33 mouse cellular contexts compared by ENCODE assay signal in the genomic region with DNA sequence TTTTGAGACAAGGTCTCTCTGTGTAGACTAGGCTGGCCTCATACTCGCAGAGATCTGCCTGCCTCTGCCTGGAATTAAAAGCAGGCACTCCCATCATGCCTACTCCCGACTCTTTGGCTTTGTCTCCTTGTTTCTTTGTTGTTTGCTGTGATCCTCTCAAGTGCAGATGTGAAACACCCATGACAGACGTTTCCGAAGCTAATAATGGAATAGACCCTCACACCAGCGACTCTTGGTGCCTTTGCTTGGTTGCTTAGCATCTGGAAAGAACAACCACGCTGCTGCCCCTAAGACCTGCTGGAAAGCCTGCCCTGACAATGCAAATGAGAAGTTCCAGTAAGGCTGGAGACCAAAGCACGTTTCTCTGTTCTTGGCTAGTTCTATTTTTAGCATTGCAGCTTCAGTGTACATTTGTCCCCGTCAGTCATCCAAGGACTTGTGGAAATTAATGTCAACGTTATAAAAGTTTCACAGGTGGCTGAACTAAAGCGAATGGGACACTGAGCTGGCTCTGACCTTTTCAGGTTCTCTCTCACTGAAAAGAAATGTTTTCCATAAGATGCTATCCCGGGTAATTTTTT. TPM values are rescaled to one million over a fixed set of nuclear protein-coding genes. Genes with fewer than 3 reads are reported as not detected.
DNase-seq lines count a peak whose midpoint lies in the region; ATAC-seq and TF ChIP-seq lines count a peak whose summit lies in the region.
"Had no signal": no experiment of that assay in that cellular context is flagged by ENCODE, and none has a peak within 500 bp of the region (broad histone marks: within the 10 kb centered on the region; RNA-seq: fewer than 3 reads in every experiment).

No protein-coding gene starts in this region.

- WGBS in heart, embryonic 10.5 days = 57% methylated on average over 11 of the region's 11 CpGs
- 50% methylated on average over 11 of the region's 11 CpGs for whole genome bisulfite sequencing in heart, embryonic 16.5 days
- 53% methylated on average over 11 of the region's 11 CpGs for WGBS in heart, adult 2 months

- peaks cover 16% of the 10 kb centered on the region for H3K4me1 ChIP-seq in heart, embryonic 10.5 days
- H3K4me1 ChIP-seq in heart, embryonic 16.5 days (ENCODE audit: control insufficient read depth, insufficient read depth, low read length) = peaks cover 3% of the 10 kb centered on the region
- no peaks in the 10 kb centered on the region for H3K4me1 ChIP-seq in heart, adult 2 months (ENCODE audit: control insufficient read depth, insufficient read depth, low read length)
- H3K4me1 ChIP-seq: embryonic facial prominence, embryonic 13.5 days; midbrain, embryonic 15.5 days; neural tube, embryonic 12.5 days had no signal

- TF ChIP-seq EP300 in heart, adult 2 months (IDR thresholded peaks at IDR 0.05; ENCODE audit: insufficient read depth, low read depth, low read length) = no peak

- no peaks in the 10 kb centered on the region for H3K79me2 ChIP-seq in heart, adult 2 months (replicated peaks; ENCODE audit: control insufficient read depth, insufficient read depth, low read length)

- no peak for TF ChIP-seq CTCF in heart, adult 2 months (IDR thresholded peaks at IDR 0.05)

- no peak for TF ChIP-seq POLR2A in heart, adult 2 months (IDR thresholded peaks at IDR 0.05; ENCODE audit: insufficient read depth, low read depth, low read length)

- no peak; the same call in 1 of the 2 replicates for ATAC-seq in heart, embryonic 16.5 days (replicated peaks; ENCODE audit: extremely low read depth, insufficient read depth, low FRiP score)
- ATAC-seq: forebrain, embryonic 16.5 days; intestine, postnatal 0 days; midbrain, embryonic 15.5 days had no signal

- H3K27me3 ChIP-seq in heart, embryonic 10.5 days (ENCODE audit: insufficient read depth, poor library complexity, severe bottlenecking) = no peaks in the 10 kb centered on the region
- H3K27me3 ChIP-seq in heart, embryonic 16.5 days (ENCODE audit: control insufficient read depth, insufficient read depth, low read length) = no peaks in the 10 kb centered on the region
- no peaks in the 10 kb centered on the region for H3K27me3 ChIP-seq in heart, adult 2 months (ENCODE audit: control insufficient read depth, insufficient read depth, low read length)
- H3K27me3 ChIP-seq: embryonic facial prominence, embryonic 13.5 days; midbrain, embryonic 15.5 days; neural tube, embryonic 12.5 days had no signal

- no peak overlapping the region for H3K9ac ChIP-seq in heart, embryonic 16.5 days (ENCODE audit: low read length)
- no peak overlapping the region for H3K9ac ChIP-seq in heart, adult 2 months (ENCODE audit: low read depth, low read length)
- H3K9ac ChIP-seq: embryonic facial prominence, embryonic 13.5 days; hindbrain, embryonic 14.5 days; liver, embryonic 14.5 days; midbrain, embryonic 15.5 days; neural tube, embryonic 12.5 days had no signal

- H3K36me3 ChIP-seq in heart, embryonic 10.5 days = no peaks in the 10 kb centered on the region
- H3K36me3 ChIP-seq in heart, embryonic 16.5 days (ENCODE audit: control insufficient read depth, insufficient read depth) = no peaks in the 10 kb centered on the region
- H3K36me3 ChIP-seq in heart, adult 2 months (ENCODE audit: control insufficient read depth, insufficient read depth, low read length) = no peaks in the 10 kb centered on the region
- H3K36me3 ChIP-seq: embryonic facial prominence, embryonic 13.5 days; G1E; midbrain, embryonic 15.5 days; neural tube, embryonic 12.5 days had no signal

- H3K4me2 ChIP-seq in heart, embryonic 16.5 days (ENCODE audit: low read depth, low read length) = 0 out of 2 replicates have a peak overlapping the region, but pooled peaks have one; percentile 11
- H3K4me2 ChIP-seq: embryonic facial prominence, embryonic 13.5 days; hindbrain, embryonic 14.5 days; midbrain, embryonic 15.5 days; neural tube, embryonic 12.5 days had no signal

- DNase-seq in heart, embryonic 10.5 days (ENCODE audit: low spot score) = no peak
- no peak for DNase-seq in heart, adult 8-10 months (ENCODE audit: low spot score)
- DNase-seq in heart, adult 2 months = no peak
- peak; percentile 50 for DNase-seq in R1 (ENCODE audit: low read depth, low spot score)
- DNase-seq in skeletal muscle tissue, adult 2 months (ENCODE audit: low read depth, low spot score) = peak; percentile 33
- no peak for DNase-seq in frontal cortex, postnatal 36 days (ENCODE audit: low spot score in 2 of 2)
- DNase-seq: adrenal gland, postnatal 14 days; B cell, adult 2 months; cerebellum, adult 11 months; cerebellum, adult 9-10 months; embryo, embryonic 11 days; gastrocnemius, postnatal 25 days; kidney, adult 9 months; kidney, postnatal 10 days; layer of hippocampus, postnatal 36 days; left cerebral cortex, postnatal 4 days; liver; lung, adult 2 months; lung, postnatal 10 days; right cerebral cortex, adult 18-20 months; thymus, adult 18-20 months; thymus, postnatal 25 days had no signal

- H3K4me3 ChIP-seq in heart, embryonic 10.5 days = no peak overlapping the region
- H3K4me3 ChIP-seq in heart, embryonic 16.5 days (ENCODE audit: low read length) = no peak overlapping the region
- H3K4me3 ChIP-seq in heart, adult 2 months = no peak overlapping the region
- H3K4me3 ChIP-seq: embryonic facial prominence, embryonic 13.5 days; erythroblast, embryonic 14.5 days; midbrain, embryonic 15.5 days; neural tube, embryonic 12.5 days had no signal

- no peaks in the 10 kb centered on the region for H3K9me3 ChIP-seq in heart, embryonic 10.5 days
- H3K9me3 ChIP-seq in heart, embryonic 16.5 days (replicated peaks; ENCODE audit: control insufficient read depth, low read length) = peaks cover under 1% of the 10 kb centered on the region; the same call in 1 of the 2 replicates
- H3K9me3 ChIP-seq: embryonic facial prominence, embryonic 13.5 days; G1E; midbrain, embryonic 15.5 days; neural tube, embryonic 12.5 days had no signal

- intact Hi-C loops in heart, adult 2 months (cut with DNase I) = no loop called here

- H3K27ac ChIP-seq in heart, embryonic 10.5 days = peak overlapping the region; percentile 52
- peak overlapping the region; percentile 80 for H3K27ac ChIP-seq in heart, embryonic 16.5 days (ENCODE audit: low read length)
- H3K27ac ChIP-seq in heart, adult 2 months = no peak overlapping the region
- H3K27ac ChIP-seq: embryonic facial prominence, embryonic 13.5 days; hindbrain, embryonic 14.5 days; liver, embryonic 14.5 days; midbrain, embryonic 15.5 days; neural tube, embryonic 12.5 days; stomach, postnatal 0 days had no signal

RNA-seq across cellular contexts. Expression of a gene that starts 40.7 kb away (rescaled TPM):
- 6.5 and 8.1 TPM in 2 replicates for polyA plus RNA-seq in heart, embryonic 10.5 days (2016; fragmentation: Nextera tagmentation; extraction: Ambion mirVana)
- 1 to 10 TPM; 5.5 to 6.8 (median 6.4) TPM for total RNA-seq in heart, adult 8-10 months (2022)
- polyA plus RNA-seq in heart, embryonic 16.5 days (2015; fragmentation: Nextera tagmentation; extraction: Ambion mirVana) = 6.9 and 7.0 TPM in 2 replicates
- 1 to 10 TPM; 6.3 to 7.0 TPM for total RNA-seq in heart, adult 2 months (2021)
- 4.7 and 8.9 TPM in 2 replicates for polyA plus RNA-seq in heart, adult 2 months (2012; rRNA removed)

RNA-seq across cellular contexts. Expression of a gene that starts 46.8 kb away (rescaled TPM):
- 31.8 and 35.9 TPM in 2 replicates for polyA plus RNA-seq in heart, embryonic 10.5 days (2016; fragmentation: Nextera tagmentation; extraction: Ambion mirVana)
- total RNA-seq in heart, adult 8-10 months (2022) = 1 to 10 TPM in 1 of 4 experiments, under 1 TPM in 3; 0.57 to 1.1 (median 0.78) TPM
- 14.0 and 14.6 TPM in 2 replicates for polyA plus RNA-seq in heart, embryonic 16.5 days (2015; fragmentation: Nextera tagmentation; extraction: Ambion mirVana)
- total RNA-seq in heart, adult 2 months (2021) = under 1 TPM; 0.48 to 0.73 TPM
- 0.33 and 0.53 TPM in 2 replicates for polyA plus RNA-seq in heart, adult 2 months (2012; rRNA removed)

RNA-seq across cellular contexts. Expression of a gene that starts 46.8 kb away (rescaled TPM):
- 2.0 and 3.3 TPM in 2 replicates for polyA plus RNA-seq in heart, embryonic 10.5 days (2016; fragmentation: Nextera tagmentation; extraction: Ambion mirVana)
- total RNA-seq in heart, adult 8-10 months (2022) = 10 to 100 TPM; 12.7 to 14.2 (median 13.5) TPM
- 2.0 and 2.4 TPM in 2 replicates for polyA plus RNA-seq in heart, embryonic 16.5 days (2015; fragmentation: Nextera tagmentation; extraction: Ambion mirVana)
- 10 to 100 TPM; 13.4 to 14.9 TPM for total RNA-seq in heart, adult 2 months (2021)
- polyA plus RNA-seq in heart, adult 2 months (2012; rRNA removed) = 2.2 and 5.5 TPM in 2 replicates

Comparison
In these comparisons a context has a peak if more than half of its experiments do, and no peak if none do; other contexts are left out.
1. DNase-seq: peak in R1 (single experiment) and skeletal muscle tissue, adult 2 months (single experiment); none in heart, embryonic 10.5 days (single experiment), heart, adult 8-10 months (single experiment), heart, adult 2 months (0 of 2) and frontal cortex, postnatal 36 days (0 of 2).